Mouse (Mus musculus) E14TG2a.4 (cell line): ENCODE data around the gene Med12l.

ENCODE experiments used
- H3K27me3 ChIP-seq: 2 replicates; pipeline ENCODE4 v1.6.1; 2014; ENCODE audit warnings: low read length, control low read depth; ENCODE audit not compliant: insufficient read depth
- H3K36me3 ChIP-seq: 2 replicates; pipeline ENCODE4 v1.6.1; 2014; ENCODE audit warnings: low read length, control low read depth; ENCODE audit not compliant: insufficient read depth
- H3K4me1 ChIP-seq: replicated peaks from 2 replicates; pipeline ENCODE4 v1.6.1; 2014; ENCODE audit warnings: low read depth, low read length, control low read depth
- H3K4me3 ChIP-seq: replicated peaks from 2 replicates; pipeline ENCODE4 v1.5.1; 2014; ENCODE audit warnings: mild to moderate bottlenecking, low read length
- H3K9me3 ChIP-seq: 2 replicates; pipeline ENCODE4 v1.6.1; 2014; ENCODE audit warnings: low read length, control low read depth
- CTCF ChIP-seq: conservative IDR thresholded peaks from 2 replicates; pipeline ENCODE4 v1.5.1; 2014; ENCODE audit warnings: low read length
- NANOG ChIP-seq: IDR thresholded peaks from 2 replicates; pipeline ENCODE4 v1.6.1; 2014; ENCODE audit warnings: borderline replicate concordance, low read length, mixed read lengths
- POU5F1 ChIP-seq: IDR thresholded peaks from 2 replicates; pipeline ENCODE4 v1.6.1; 2014; ENCODE audit warnings: low read length, borderline replicate concordance

Med12l gene

DNA sequence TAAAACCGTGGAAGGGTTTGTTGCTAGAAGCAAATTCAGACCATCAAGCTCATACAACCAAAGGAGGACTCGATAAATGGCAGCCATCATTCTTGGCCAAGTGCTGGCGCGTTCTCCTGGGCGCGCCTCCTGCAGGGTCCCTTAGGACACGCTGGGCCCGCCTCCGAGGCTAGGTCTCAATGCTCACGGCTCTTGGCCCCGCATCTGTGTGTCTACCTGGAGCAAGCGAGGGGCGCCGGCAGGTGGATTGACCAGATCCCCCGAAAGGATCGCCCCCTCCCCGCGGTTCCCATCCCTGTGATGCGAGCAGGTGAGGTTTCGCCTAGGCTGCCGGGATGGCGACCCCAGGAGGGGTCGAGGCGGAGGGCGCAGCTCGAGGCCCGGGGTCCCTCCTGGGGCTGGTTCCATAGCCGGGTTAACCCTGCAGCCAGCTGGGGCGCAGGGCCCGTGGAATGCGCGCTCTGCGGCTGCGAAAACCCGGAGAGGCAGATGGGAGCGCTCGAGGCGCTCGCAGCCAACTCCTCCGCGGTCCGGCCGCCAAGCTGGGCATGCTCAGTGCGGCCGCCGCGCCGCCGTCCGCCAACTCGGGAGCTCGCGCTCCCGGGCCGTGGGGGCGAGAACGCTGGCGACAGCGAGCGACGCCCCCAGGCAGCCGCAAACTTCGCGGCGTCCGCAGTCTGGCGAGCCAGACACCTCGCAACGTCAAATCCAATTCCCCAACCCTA lies at the start of gene Med12l:
Gene Med12l, plus strand, starts transcription at position 555 of the 725 bp plus-strand sequence.
- Histone ChIP-seq H3K9me3 (no peaks in the 10 kb centered on the region), H3K27me3 (peaks cover 67% of the 10 kb centered on the region), H3K36me3 (no peaks in the 10 kb centered on the region), H3K4me1 (peaks cover 15% of the 10 kb centered on the region), H3K4me3 (peak within 1 kb of the TSS; percentile 85)
- TF ChIP-seq NANOG (no peak), POU5F1 (no peak), CTCF (no peak)

DNA sequence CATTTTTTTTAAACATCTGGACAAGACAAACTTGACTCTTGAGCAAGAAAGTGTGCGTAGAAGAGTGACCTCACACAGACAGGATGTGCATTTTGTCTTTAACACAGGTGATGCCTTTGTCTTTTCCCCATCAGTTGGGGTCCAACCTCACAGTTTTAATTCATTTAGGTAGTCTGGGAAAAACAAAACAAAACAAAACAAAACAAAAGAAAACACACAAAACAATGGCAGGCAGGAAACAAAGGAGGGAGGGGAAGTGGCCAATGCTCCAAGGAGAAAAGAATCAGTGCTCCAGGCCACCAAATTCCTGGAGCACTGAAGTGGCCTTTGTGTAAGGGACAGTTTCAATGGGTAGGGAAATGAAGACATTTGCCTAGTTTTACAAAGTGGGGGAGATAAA lies 44.5 kb upstream of the Med12l start:
- H3K4me3 ChIP-seq = no peak overlapping the region
- no peaks in the 10 kb centered on the region for H3K36me3 ChIP-seq
- no peaks in the 10 kb centered on the region for H3K9me3 ChIP-seq
- H3K4me1 ChIP-seq = peaks cover 10% of the 10 kb centered on the region; the same call in 1 of the 2 replicates
- H3K27me3 ChIP-seq = no peaks in the 10 kb centered on the region
- peak; percentile 6; the same call in 1 of the 2 replicates for TF ChIP-seq NANOG
- no peak for TF ChIP-seq CTCF

DNA sequence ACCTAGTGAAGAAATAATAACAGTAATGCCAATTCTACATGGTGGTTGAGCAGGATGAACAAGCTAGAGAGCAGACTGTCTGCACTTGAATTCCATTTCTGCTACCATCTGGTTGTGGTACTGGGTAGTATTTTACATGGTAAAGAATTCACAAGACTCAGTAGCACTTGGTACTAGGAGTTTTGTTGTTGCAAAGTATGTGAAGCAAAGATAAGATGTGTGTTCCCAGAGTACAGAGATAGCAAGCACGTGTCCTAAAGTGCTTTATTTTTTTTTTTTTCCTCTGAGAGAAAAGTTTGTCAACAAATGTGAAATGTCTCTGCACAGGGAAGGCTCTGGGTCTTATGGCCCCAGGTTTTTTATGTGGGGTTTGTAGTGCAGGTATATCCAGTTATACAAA lies 28.2 kb upstream of the Med12l start:
- no peak overlapping the region for H3K4me3 ChIP-seq
- H3K27me3 ChIP-seq = no peaks in the 10 kb centered on the region
- H3K9me3 ChIP-seq = no peaks in the 10 kb centered on the region
- H3K4me1 ChIP-seq = no peaks in the 10 kb centered on the region
- H3K36me3 ChIP-seq = no peaks in the 10 kb centered on the region
- TF ChIP-seq POU5F1 (no peak), NANOG (no peak), CTCF (no peak)

DNA sequence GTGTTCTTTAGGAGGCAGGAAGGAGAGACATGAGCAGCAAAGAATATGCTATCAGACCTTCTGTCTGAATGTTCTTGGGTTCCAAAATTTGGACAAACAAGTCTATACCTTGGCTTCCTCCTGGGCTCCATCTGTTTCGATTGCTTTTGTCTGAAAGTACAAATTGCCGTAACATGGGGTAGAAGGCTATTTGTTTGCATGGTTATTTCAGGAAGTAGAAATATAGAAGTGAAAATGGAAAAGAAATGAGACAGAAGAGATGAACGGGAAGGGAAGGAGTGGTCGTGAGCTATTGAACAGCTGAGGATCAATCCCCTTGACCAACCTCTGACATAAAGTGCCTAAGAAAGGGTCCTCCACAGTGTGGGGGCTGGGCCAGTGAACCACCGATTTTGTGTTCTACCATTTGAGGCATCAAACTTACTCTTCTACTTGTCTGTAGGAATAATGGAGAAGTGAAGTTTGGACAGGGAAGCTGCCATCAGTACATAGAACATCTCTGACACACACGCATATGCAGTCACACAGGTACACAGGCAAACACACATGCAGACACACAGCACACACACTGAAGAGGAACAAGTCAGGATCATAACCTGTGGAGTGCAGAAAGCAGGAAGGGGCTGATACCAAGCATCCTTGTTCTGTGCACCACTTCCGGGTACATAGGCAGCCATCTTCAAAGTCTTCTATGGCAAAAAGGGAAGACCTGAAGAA lies 27.6 kb upstream of the Med12l start:
- Histone ChIP-seq H3K9me3 (no peaks in the 10 kb centered on the region), H3K27me3 (no peaks in the 10 kb centered on the region), H3K4me3 (no peak overlapping the region), H3K4me1 (no peaks in the 10 kb centered on the region), H3K36me3 (no peaks in the 10 kb centered on the region)
- no peak for TF ChIP-seq CTCF
- TF ChIP-seq POU5F1 = no peak
- TF ChIP-seq NANOG = no peak

DNA sequence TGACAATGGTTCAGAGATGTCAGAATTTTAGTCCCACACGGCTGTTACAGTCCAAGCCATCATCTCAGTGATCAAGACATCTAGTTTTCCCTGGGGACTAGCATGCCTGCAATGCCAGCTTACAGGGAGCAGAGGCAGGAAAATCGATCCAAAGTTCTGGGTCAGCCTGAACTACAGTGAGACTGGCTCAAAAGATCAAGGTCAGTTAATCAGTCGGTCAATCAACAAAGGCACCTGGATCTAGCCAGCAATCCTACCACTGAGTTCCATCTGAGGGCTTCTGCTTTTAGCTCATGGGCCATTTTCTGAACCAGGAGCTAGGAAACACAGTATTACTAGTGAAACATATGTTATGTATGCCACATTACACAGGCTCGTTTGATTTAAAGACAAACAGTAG lies 25.0 kb upstream of the Med12l start:
- Histone ChIP-seq H3K4me3 (no peak overlapping the region), H3K27me3 (no peaks in the 10 kb centered on the region), H3K36me3 (no peaks in the 10 kb centered on the region), H3K9me3 (no peaks in the 10 kb centered on the region), H3K4me1 (no peaks in the 10 kb centered on the region)
- TF ChIP-seq NANOG = no peak
- no peak for TF ChIP-seq CTCF

DNA sequence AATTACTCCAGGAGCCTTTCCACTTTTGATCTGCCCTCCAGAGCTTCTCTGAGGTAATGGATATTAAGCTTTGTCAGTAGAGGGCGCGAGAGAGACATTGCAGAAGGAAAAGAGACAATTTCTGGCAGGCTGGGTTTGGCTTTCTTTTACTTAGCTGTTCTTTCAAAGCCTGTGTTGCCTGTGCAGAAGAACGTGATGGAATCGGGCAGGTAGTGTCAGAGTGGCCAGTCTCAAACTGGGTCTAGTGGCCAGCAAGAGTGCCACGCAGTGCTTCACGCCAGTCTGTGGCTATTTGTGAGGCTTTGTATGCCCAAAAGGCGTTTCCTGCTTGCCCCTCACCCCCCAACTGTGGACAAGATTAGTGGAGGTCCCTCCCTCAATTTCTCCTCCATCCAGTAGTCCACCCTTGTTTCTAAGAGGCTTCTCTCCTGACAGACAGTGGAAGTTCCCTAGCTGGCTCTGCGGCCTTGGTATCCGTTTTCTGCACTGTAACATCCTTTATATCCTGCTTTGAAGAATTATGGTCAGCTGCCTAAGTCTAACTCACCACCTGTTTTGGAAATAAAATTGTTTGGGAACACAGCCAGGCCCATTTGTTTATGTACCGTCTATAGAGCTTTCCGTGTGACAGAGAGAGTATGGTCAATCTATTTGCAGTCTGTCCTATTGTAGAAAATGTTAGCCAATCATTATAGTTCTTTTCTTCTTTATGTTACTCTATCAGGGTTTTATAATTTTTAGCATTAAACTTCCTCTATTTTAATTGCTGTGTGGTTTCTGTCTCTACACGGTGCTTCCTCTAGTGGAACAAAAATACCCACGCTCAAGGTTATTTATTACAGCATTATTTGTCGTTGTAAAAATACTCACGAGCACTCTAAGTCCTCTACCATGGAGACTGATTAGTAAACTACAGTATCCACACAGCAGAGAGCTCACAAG lies 22.5 kb upstream of the Med12l start:
- Histone ChIP-seq H3K4me1 (no peaks in the 10 kb centered on the region), H3K9me3 (no peaks in the 10 kb centered on the region), H3K27me3 (peaks cover 14% of the 10 kb centered on the region), H3K36me3 (no peaks in the 10 kb centered on the region), H3K4me3 (no peak overlapping the region)
- TF ChIP-seq POU5F1 (no peak), NANOG (no peak), CTCF (peak; percentile 74)

DNA sequence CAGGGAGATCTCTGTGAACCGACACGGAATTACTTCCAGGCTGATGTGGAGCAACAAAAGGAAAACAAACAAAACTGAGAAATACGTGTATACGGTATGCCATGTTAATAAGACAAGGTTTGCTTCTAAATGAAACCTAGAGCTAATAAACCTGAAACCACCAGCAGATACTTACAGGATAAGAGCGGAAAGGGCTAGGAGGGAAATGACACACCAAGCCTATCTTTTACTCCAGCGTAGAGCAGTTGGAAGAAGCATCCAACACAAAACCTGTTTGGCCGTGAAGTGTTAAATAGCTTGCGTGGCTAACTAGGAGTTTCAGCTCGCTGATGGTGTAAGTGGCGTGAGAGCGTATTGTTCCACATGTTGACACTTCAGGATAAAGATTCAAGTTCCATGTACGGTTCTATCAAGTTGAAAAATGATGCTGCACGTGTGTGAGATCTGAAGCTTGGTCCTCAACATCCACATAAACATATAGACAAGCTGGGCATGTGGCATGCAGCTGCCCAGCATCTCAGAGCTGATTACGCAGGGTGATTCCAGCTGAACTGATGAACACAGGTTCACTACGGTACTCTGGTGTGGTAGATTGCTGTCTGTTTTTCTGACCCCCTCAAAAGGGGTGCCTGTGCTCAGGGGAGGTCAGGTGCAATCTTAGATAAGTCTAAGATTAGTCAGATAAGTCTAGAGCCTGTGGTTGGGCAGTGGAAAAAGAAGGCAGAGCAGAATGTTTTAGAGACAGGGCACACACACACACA lies 21.6 kb upstream of the Med12l start:
- no peaks in the 10 kb centered on the region for H3K9me3 ChIP-seq
- peaks cover 21% of the 10 kb centered on the region for H3K27me3 ChIP-seq
- no peaks in the 10 kb centered on the region for H3K36me3 ChIP-seq
- H3K4me3 ChIP-seq = no peak overlapping the region
- TF ChIP-seq NANOG (no peak), POU5F1 (no peak), CTCF (no peak)
- H3K4me1 ChIP-seq = no peaks in the 10 kb centered on the region

DNA sequence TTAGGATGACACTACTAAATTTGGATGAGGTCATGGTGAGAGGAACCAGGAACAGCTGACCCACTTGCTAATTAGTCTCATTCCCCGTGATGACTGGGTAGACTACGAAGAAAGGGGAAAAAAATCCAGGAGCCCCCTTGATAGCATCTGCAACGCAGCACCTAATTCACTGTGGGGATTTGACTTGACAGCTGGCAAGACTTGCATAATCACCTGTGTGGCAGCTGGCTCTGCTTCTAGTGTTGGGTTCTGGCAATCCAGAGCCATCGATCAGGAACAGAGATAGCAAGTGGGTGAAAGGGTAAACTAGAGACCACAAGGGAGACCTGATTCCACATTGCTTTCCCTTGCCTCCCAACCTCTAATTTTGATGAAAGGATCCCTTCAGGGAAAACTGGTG lies 19.8 kb upstream of the Med12l start:
- Histone ChIP-seq H3K4me1 (no peaks in the 10 kb centered on the region), H3K9me3 (no peaks in the 10 kb centered on the region), H3K4me3 (no peak overlapping the region), H3K27me3 (peaks cover 25% of the 10 kb centered on the region), H3K36me3 (no peaks in the 10 kb centered on the region)
- TF ChIP-seq POU5F1 = no peak
